Mouse (Mus musculus) liver, embryonic 15.5 days (tissue): Measurements from ENCODE around the gene Map1lc3b. TPM values are rescaled to one million over a fixed set of nuclear protein-coding genes. Genes with fewer than 3 reads are reported as not detected.

Experiments
- ATAC-seq: fragments of 200-750 bp; cut with Nextera tagmentation; 2 replicates; pipeline ENCODE4 v1.8.0; 2017; ENCODE audit warnings: moderate number of reproducible peaks, mild to moderate bottlenecking, moderate library complexity; ENCODE audit not compliant: insufficient read depth
- H3K27ac ChIP-seq: fragments of 300-500 bp; sonication (generic); replicated peaks from 2 replicates; pipeline ENCODE4 v1.5.1; 2015; ENCODE audit warnings: mild to moderate bottlenecking, inconsistent platforms
- H3K27me3 ChIP-seq: fragments of 300-500 bp; sonication (generic); 2 replicates; pipeline ENCODE4 v1.6.1; 2015; ENCODE audit warnings: mild to moderate bottlenecking, inconsistent platforms
- H3K36me3 ChIP-seq: fragments of 300-500 bp; sonication (generic); replicated peaks from 2 replicates; pipeline ENCODE4 v1.6.1; 2015; ENCODE audit warnings: moderate library complexity, mild to moderate bottlenecking, inconsistent platforms
- H3K4me1 ChIP-seq: fragments of 300-500 bp; sonication (generic); replicated peaks from 2 replicates; pipeline ENCODE4 v1.6.1; 2015; ENCODE audit warnings: inconsistent platforms
- H3K4me2 ChIP-seq: fragments of 300-500 bp; sonication (generic); 2 replicates; pipeline ENCODE4 v1.6.1; 2015; ENCODE audit warnings: moderate library complexity, mild to moderate bottlenecking, inconsistent platforms
- H3K4me3 ChIP-seq: fragments of 300-500 bp; sonication (generic); replicated peaks from 2 replicates; pipeline ENCODE4 v1.5.1; 2015; ENCODE audit warnings: mild to moderate bottlenecking, inconsistent platforms
- H3K9ac ChIP-seq: fragments of 300-500 bp; sonication (generic); 2 replicates; pipeline ENCODE4 v1.6.1; 2015; ENCODE audit warnings: moderate library complexity, mild to moderate bottlenecking, inconsistent platforms
- H3K9me3 ChIP-seq: fragments of 300-500 bp; sonication (generic); replicated peaks from 2 replicates; pipeline ENCODE4 v1.6.1; 2016; ENCODE audit warnings: inconsistent platforms
- WGBS: fragments of 180-500 bp; shearing (Covaris S2); methylation state at CpG from one replicate; pipeline ENCODE4 v1.1.7; 2015; ENCODE audit warnings: mixed read lengths; ENCODE audit not compliant: insufficient replicate concordance; 5-methylcytosine and 5-hydroxymethylcytosine counted together
- polyA plus RNA-seq: library from polyadenylated mRNA; unstranded; fragments of >200 nt; fragmentation: Nextera tagmentation; extraction: Ambion mirVana; gene quantifications from 2 replicates; pipeline ENCODE4 v1.2.1, GENCODE M21; 2015

Map1lc3b gene
- polyA plus RNA-seq, 1 experiment from 2014 or later, result 136 TPM

GRCm38 (mm10) chr8:121636180-121636579, 46.0 kb downstream of the Map1lc3b start:
- no peaks in the 10 kb centered on the region for H3K9me3 ChIP-seq
- 0 out of 2 replicates have a peak overlapping the region, but pooled peaks have one; percentile 21 for H3K27ac ChIP-seq
- ATAC-seq, result no peak
- no peak overlapping the region for H3K4me2 ChIP-seq
- no peaks in the 10 kb centered on the region for H3K4me1 ChIP-seq
- WGBS, result 59% methylated on average over 8 of the region's 8 CpGs
- no peak overlapping the region for H3K4me3 ChIP-seq
- H3K9ac ChIP-seq, result no peak overlapping the region
- H3K36me3 ChIP-seq, result no peaks in the 10 kb centered on the region
- H3K27me3 ChIP-seq, result no peaks in the 10 kb centered on the region

- ATAC-seq, result no peak
- no peak overlapping the region for H3K9ac ChIP-seq
Measured at GRCm38 (mm10) chr8:121642804-121643203, 52.6 kb downstream of the Map1lc3b start.

GRCm38 (mm10) chr8:121643384-121643783, 53.2 kb downstream of the Map1lc3b start:
- Histone ChIP-seq H3K9me3 (no peaks in the 10 kb centered on the region), H3K4me3 (no peak overlapping the region), H3K9ac (no peak overlapping the region), H3K36me3 (no peaks in the 10 kb centered on the region), H3K4me1 (peaks cover 8% of the 10 kb centered on the region; the same call in 1 of the 2 replicates), H3K27ac (no peak overlapping the region), H3K4me2 (no peak overlapping the region), H3K27me3 (peaks cover 11% of the 10 kb centered on the region; the same call in 1 of the 2 replicates)
- 22% methylated on average over 11 of the region's 11 CpGs for WGBS
- no peak for ATAC-seq

More at GRCm38 (mm10) chr8:121642804-121643203, 52.6 kb downstream of the Map1lc3b start:
- no peak overlapping the region for H3K4me2 ChIP-seq
- H3K9me3 ChIP-seq, result no peaks in the 10 kb centered on the region
- H3K36me3 ChIP-seq, result no peaks in the 10 kb centered on the region
- peaks cover 6% of the 10 kb centered on the region; the same call in 1 of the 2 replicates for H3K27me3 ChIP-seq
- no peak overlapping the region for H3K4me3 ChIP-seq
- no peak overlapping the region for H3K27ac ChIP-seq
- 46% methylated on average over 3 of the region's 3 CpGs for WGBS
- peaks cover 2% of the 10 kb centered on the region; the same call in 1 of the 2 replicates for H3K4me1 ChIP-seq

GRCm38 (mm10) chr8:121647511-121648215, 57.5 kb downstream of the Map1lc3b start:
- H3K4me1 ChIP-seq, result peaks cover 20% of the 10 kb centered on the region
- H3K4me3 ChIP-seq, result no peak overlapping the region
- H3K27me3 ChIP-seq, result peaks cover 47% of the 10 kb centered on the region
- H3K27ac ChIP-seq, result no peak overlapping the region
- ATAC-seq, result no peak
- 78% methylated on average over 12 of the region's 12 CpGs for WGBS
- no peaks in the 10 kb centered on the region for H3K36me3 ChIP-seq
- no peaks in the 10 kb centered on the region for H3K9me3 ChIP-seq
- H3K9ac ChIP-seq, result no peak overlapping the region
- no peak overlapping the region for H3K4me2 ChIP-seq

Other genes with a start within 250 kb of the Map1lc3b start
- gene 1700018B08Rik, start 46.0 kb upstream of the Map1lc3b start, polyA plus RNA-seq, result not detected in 2 replicates
- gene Fbxo31, start 11.6 kb upstream of the Map1lc3b start, polyA plus RNA-seq, result 8.5 and 9.1 TPM in 2 replicates
- gene Zcchc14, start 62.5 kb downstream of the Map1lc3b start, polyA plus RNA-seq, result 0.89 and 1.6 TPM in 2 replicates
- gene Jph3, start 139.3 kb downstream of the Map1lc3b start, polyA plus RNA-seq, result 0.07 and 0.16 TPM in 2 replicates
- gene Klhdc4, start 239.2 kb downstream of the Map1lc3b start, polyA plus RNA-seq, result 16.8 and 19.9 TPM in 2 replicates